Mouse (Mus musculus) forebrain, embryonic 12.5 days (tissue): ENCODE data around the gene Dppa5a. TPM values are rescaled to one million over a fixed set of nuclear protein-coding genes. Genes with fewer than 3 reads are reported as not detected.
"Not testable (repeated sequence)": the region's sequence is repeated elsewhere in the genome, so short reads cannot be mapped to it uniquely, and the experiment has no call there.

ENCODE experiments used
- ATAC-seq: fragments of 200-750 bp; cut with Nextera tagmentation; 2 replicates; pipeline ENCODE4 v1.8.0; 2017; ENCODE audit warnings: moderate TSS enrichment; ENCODE audit not compliant: low FRiP score
- H3K27ac ChIP-seq: fragments of 300-500 bp; sonication (generic); 2 replicates; pipeline ENCODE4 v1.5.1; 2016; ENCODE audit warnings: mild to moderate bottlenecking
- H3K27me3 ChIP-seq: fragments of 300-500 bp; sonication (generic); 2 replicates; pipeline ENCODE4 v1.6.1; 2016; ENCODE audit warnings: mild to moderate bottlenecking
- H3K36me3 ChIP-seq: fragments of 300-500 bp; sonication (generic); replicated peaks from 2 replicates; pipeline ENCODE4 v1.6.1; 2016; ENCODE audit warnings: mild to moderate bottlenecking
- H3K4me1 ChIP-seq: fragments of 300-500 bp; sonication (generic); 2 replicates; pipeline ENCODE4 v1.6.1; 2016
- H3K4me2 ChIP-seq: fragments of 300-500 bp; sonication (generic); 2 replicates; pipeline ENCODE4 v1.6.1; 2016; ENCODE audit warnings: mild to moderate bottlenecking, moderate library complexity
- H3K4me3 ChIP-seq: fragments of 300-500 bp; sonication (generic); replicated peaks from 2 replicates; pipeline ENCODE4 v1.5.1; 2016; ENCODE audit warnings: mild to moderate bottlenecking
- H3K9ac ChIP-seq: fragments of 300-500 bp; sonication (generic); 2 replicates; pipeline ENCODE4 v1.6.1; 2016; ENCODE audit warnings: mild to moderate bottlenecking
- H3K9me3 ChIP-seq: fragments of 300-500 bp; sonication (generic); 2 replicates; pipeline ENCODE4 v1.6.1; 2016
- WGBS: fragments of 180-500 bp; shearing (Covaris S2); methylation state at CpG from one replicate; pipeline ENCODE4 v1.1.7; 2016; 5-methylcytosine and 5-hydroxymethylcytosine counted together
- polyA plus RNA-seq: library from polyadenylated mRNA; unstranded; fragments of >200 nt; fragmentation: Nextera tagmentation; extraction: Ambion mirVana; gene quantifications from 2 replicates; pipeline ENCODE4 v1.2.1, GENCODE M21; 2016

Dppa5a gene
- polyA plus RNA-seq, 1 experiment from 2014 or later, result 1.8 TPM

DNA sequence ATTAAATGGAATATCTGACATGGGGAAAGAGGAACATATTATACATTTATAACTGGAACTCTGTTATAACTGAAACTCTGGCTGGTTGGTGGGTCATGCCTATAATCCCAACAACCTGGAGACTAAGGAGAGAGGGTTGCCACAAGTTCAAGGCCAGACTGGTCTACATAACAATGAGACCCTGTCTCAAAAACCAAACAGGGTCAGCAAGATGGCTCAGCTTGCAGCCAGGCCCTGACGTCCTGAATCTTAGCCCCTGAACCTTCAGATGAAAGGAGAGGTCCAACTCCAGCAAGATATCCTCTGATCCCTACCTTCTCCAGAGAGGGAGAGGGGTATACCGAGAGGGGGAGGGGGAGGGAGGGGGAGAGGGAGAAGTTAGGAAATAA lies 7.5 kb downstream of the Dppa5a start:
- no peak for ATAC-seq
- Histone ChIP-seq H3K27ac (no peak overlapping the region), H3K4me2 (no peak overlapping the region), H3K4me3 (no peak overlapping the region), H3K27me3 (no peaks in the 10 kb centered on the region), H3K36me3 (no peaks in the 10 kb centered on the region), H3K9me3 (no peaks in the 10 kb centered on the region), H3K9ac (no peak overlapping the region), H3K4me1 (no peaks in the 10 kb centered on the region)
- 47% methylated on average over 2 of the region's 2 CpGs for WGBS

DNA sequence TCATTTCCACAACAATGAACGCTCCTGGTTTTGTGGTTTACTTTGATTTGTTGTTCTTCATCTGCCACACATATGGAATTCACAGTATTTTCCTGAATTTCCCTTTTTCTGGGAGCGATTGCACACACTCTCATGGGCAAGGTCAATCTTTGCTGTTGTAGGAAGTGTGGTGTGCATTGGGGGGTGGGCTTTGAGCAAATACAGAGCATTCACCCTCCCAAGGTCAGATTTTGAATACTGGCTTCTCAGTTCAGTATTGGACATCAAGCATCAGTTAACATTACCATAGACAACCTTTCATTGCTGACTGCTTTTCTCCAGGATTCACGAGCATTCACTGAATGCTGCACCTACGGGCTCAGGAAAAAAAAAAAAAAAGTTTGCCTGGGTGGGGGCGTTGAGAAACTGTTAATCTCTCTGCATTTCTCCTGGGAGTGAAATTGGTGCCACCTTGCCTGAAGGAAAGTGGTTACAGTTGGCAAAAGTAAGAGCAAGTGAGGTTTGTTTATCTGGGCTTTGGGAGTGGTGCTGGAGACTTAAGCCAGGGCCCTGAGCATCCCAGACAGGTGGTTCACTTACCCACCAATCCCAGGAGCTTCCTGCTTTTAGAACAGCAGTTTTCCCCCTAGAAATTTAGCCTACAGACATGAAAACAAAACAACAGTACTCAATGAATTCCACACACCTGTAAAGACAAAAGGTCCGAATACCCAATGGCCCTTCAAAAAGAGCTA lies 8.1 kb downstream of the Dppa5a start:
- no peak overlapping the region for H3K9ac ChIP-seq
- H3K27me3 ChIP-seq, result no peaks in the 10 kb centered on the region
- no peaks in the 10 kb centered on the region for H3K9me3 ChIP-seq
- H3K4me3 ChIP-seq, result no peak overlapping the region
- H3K4me2 ChIP-seq, result no peak overlapping the region
- ATAC-seq, result no peak
- H3K4me1 ChIP-seq, result no peaks in the 10 kb centered on the region
- no peaks in the 10 kb centered on the region for H3K36me3 ChIP-seq
- 79% methylated on average over 6 of the region's 6 CpGs for WGBS
- no peak overlapping the region for H3K27ac ChIP-seq

DNA sequence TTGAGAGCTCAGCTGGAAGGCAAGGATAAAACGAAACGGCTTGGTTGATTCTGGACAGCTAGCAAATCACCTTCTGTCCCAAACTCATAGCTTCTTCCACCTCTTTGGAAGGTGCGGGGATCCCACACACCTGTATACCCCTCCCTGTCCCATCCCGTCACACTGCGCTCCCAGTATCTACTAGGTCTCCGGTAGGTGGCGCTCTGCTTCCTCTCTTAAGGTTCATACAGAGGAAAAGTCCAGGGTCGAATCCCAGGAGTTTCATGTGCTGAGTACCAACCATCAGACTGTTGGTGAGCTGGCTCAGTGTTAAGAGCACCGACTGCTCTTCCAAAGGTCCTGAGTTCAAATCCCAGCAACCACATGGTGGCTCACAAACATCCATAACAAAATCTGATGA lies 9.9 kb downstream of the Dppa5a start:
- H3K27ac ChIP-seq, result no peak overlapping the region
- WGBS, result 12% methylated on average over 9 of the region's 9 CpGs
- peak; percentile 64; the same call in 1 of the 2 replicates for ATAC-seq
- H3K4me2 ChIP-seq, result no peak overlapping the region
- H3K4me3 ChIP-seq, result no peak overlapping the region
- H3K9ac ChIP-seq, result no peak overlapping the region
- no peaks in the 10 kb centered on the region for H3K9me3 ChIP-seq
- no peaks in the 10 kb centered on the region for H3K4me1 ChIP-seq
- no peaks in the 10 kb centered on the region for H3K36me3 ChIP-seq
- H3K27me3 ChIP-seq, result no peaks in the 10 kb centered on the region

DNA sequence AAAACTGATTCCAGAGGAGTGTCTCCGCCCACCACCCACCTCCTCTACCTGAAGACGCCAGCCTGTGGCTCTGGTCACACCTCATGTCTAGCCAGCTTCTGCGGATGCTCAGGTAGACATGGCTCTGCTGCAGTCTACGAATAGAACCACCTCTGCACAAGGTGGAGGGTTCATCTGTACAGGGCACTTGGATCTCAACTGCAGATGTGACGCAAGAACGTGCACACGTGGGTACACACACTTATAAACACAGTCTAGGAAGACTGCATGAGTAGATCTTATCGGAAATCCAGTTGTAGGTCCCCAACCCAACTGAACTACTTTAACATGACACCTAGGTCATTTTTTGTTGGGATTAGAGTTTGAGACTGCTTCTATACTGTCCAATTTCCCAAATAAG lies 12.4 kb downstream of the Dppa5a start, which contains the start of gene Gsta2:
TSS of gene Gsta2 (minus strand) at position 178 of the 400 bp plus-strand sequence.
- Histone ChIP-seq H3K9me3 (no peaks in the 10 kb centered on the region), H3K27me3 (no peaks in the 10 kb centered on the region), H3K4me1 (no peaks in the 10 kb centered on the region), H3K4me2 (no peak within 1 kb of the TSS), H3K27ac (no peak within 1 kb of the TSS), H3K9ac (no peak within 1 kb of the TSS), H3K36me3 (no peaks in the 10 kb centered on the region), H3K4me3 (no peak within 1 kb of the TSS)
- no peak for ATAC-seq
- WGBS, result 89% methylated on average over 8 of the region's 8 CpGs

DNA sequence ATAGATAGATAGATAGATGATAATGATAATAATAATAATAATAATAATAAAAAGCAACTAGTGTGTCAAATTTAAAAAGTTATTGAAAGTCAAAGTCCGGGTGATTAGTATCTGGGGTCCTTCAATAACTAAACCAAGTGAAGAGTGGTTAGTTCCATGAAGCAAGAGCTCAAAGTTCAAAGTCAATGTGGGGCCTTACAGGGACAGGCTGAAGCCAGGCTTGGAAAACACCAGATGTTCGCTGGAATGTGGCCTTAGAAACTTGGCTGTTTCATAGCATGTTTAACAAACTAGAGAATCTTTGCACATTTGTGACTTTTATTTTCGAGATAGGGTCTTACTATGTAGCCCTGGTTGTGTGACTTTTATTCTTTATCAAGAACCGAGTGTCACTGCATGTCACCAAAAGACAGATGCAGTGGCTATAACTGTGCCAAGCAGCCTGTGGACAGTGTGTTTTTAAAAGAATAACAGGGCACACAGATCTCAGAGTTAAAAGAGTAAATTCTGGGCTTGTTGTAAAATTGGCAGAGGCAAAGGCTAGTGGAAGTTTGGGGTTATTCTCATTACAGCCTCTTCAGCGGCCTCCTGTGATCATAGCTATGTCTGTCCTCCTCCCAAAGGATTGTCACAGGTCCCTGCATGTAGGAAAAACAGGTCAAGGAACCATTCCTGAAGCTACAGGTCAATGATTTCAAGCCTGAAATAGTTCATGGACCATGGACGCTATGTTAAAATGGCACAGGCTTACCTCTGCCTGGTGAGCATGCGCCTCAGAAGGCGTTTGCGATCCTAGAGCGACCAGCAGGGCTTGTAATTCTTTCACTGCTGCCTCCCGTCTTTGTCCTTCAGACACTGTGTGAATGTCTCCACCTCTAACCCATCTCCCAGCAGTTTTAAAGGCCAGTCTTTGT lies 13.1 kb downstream of the Dppa5a start:
- Histone ChIP-seq H3K9ac (no peak overlapping the region), H3K4me1 (no peaks in the 10 kb centered on the region), H3K36me3 (no peaks in the 10 kb centered on the region), H3K9me3 (no peaks in the 10 kb centered on the region), H3K4me3 (no peak overlapping the region), H3K27ac (no peak overlapping the region), H3K27me3 (no peaks in the 10 kb centered on the region), H3K4me2 (no peak overlapping the region)
- whole genome bisulfite sequencing, result 82% methylated on average over 11 of the region's 11 CpGs
- ATAC-seq, result no peak

DNA sequence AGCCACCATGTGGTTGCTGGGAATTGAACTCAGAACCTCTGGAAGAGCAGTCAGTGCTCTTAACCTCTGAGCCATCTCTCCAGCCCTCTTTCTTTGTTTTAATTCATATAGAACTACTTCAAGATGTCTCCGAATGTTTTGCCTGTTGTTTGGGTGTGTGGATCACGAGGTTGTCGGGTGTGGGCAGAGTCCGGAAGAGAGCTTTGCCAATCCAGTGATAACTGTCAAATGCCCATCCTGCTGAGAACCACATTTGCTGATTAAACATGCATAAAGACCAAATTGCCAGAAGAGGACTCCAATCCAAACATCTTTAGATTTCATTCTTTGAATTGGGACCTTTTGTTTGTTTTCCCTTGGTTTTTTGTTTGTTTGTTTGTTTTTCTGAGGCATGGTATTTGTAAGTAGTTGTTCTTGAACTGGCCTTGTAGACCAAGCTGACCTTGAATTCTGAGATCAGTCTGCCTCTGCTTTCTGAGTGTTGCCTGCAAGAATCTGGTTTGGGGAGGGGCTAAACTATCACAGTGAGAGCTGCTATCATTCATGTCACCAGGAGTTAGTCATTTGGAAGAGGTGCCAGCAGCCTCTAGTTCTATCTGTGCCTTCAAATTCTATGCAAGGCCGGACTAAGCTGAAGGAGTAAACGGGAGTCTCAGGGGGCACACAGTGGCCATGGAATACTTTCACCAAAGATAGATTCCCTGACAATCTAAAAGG lies 16.3 kb downstream of the Dppa5a start:
- Histone ChIP-seq H3K27ac (no peak overlapping the region), H3K9me3 (no peaks in the 10 kb centered on the region), H3K27me3 (no peaks in the 10 kb centered on the region), H3K4me3 (no peak overlapping the region), H3K4me1 (no peaks in the 10 kb centered on the region), H3K9ac (no peak overlapping the region), H3K36me3 (no peaks in the 10 kb centered on the region), H3K4me2 (no peak overlapping the region)
- ATAC-seq, result no peak
- WGBS, result 87% methylated on average over 6 of the region's 6 CpGs

DNA sequence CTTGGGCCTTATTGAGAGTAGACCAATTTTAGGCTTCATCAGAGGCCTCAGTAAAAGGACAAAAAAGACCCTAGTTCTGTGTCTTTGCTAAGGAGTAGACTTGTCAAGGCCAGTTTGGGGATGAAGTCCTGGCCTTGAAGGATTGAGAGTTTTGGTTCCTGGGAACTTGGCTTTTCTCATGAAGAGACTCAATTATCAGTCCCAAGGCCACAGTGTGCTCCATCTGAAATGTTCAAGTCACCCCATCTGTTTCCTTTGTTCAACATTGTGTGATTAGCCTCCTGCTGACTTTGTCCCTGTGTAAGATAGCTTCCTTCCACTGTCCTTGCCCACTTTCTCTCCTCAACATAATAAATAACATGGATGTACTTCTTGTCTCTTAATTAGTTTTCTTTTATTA lies 18.0 kb downstream of the Dppa5a start:
- H3K4me1 ChIP-seq, H3K36me3 ChIP-seq, ATAC-seq, H3K27me3 ChIP-seq, H3K9me3 ChIP-seq, H3K27ac ChIP-seq, H3K4me2 ChIP-seq, H3K4me3 ChIP-seq, H3K9ac ChIP-seq: not testable (repeated sequence)

DNA sequence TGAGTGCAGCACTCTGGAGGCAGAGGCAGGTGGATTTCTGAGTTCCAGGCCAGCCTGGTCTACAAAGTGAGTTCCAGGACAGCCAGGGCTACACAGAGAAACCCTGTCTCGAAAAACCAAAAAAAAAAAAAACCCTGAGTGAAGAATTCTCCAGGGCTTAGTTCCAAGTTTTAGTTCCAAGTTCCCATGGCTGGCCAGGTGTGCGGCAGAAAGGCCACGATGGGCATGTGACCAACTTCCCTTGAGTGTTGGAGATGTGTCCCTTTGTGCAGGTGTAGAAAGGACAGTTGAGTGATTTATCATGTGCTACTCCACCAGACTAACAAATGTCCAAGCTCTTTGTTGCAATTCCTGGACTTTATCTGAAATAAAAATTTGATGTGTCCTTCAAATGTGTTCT lies 18.8 kb downstream of the Dppa5a start:
- H3K9me3 ChIP-seq, ATAC-seq, H3K27ac ChIP-seq, H3K4me1 ChIP-seq, H3K4me3 ChIP-seq, H3K4me2 ChIP-seq, H3K9ac ChIP-seq, H3K27me3 ChIP-seq, H3K36me3 ChIP-seq: not testable (repeated sequence)
- 79% methylated on average over 3 of the region's 3 CpGs for WGBS

DNA sequence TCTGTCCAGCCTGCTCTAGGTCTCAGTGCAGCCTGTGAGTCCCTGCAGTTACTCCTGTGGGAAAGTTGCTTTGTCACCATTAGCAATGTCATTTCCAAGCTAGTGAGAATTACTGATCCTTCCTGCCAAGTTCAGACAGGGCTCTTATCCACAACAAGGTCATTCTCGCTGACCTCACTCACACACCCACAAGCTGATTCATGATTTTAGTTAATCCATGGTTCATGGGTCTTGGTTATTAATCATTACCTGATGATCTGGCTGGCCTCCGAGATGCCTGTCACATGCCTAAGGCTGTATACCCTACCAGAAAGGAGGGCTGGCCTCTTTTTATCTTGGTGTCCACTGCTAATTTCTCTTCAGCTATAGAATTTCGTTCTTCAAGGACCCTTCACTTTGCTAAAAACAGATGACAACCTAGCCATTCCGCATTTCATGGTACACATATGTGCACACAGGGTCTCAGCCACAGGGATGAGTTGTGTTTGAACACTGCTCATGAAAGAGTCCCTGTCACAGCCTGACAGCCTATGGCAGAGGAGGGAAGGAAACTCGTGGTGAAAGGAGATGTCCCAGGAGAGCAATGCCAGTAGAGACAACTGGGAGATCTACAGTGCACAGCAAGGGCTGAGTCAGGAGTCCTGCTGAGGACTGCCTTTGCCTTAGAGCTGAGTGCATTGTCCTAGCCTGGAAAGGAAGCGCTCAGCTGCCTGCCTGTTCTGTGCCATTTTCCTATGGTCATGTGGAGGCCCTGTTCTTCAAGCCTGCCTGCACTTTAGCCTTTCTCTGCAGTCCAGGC lies 19.6 kb downstream of the Dppa5a start:
- not testable (repeated sequence) for H3K27me3 ChIP-seq, H3K9ac ChIP-seq, H3K4me2 ChIP-seq, H3K27ac ChIP-seq, H3K9me3 ChIP-seq, H3K4me1 ChIP-seq, ATAC-seq, H3K4me3 ChIP-seq, H3K36me3 ChIP-seq
- 75% methylated on average over 6 of the region's 6 CpGs for WGBS

DNA sequence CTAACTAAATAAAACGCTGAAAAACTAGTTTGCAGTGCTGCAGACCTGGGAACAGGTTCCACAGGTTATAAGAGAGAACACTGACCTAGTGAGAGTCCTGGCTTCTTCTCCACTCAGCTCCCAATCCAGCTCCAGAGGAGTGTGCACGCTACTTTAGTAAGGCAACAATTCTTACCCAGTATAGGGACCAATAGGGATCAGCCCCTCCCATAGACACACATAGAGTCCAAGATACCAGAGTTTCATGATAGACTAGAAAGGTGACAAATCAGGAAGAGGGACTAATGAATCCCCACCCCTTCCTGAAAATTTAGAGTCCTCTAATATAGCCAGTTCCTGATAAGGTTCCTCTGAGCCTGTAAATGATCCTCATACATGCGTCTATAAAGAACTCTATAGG lies 21.0 kb downstream of the Dppa5a start:
- Histone ChIP-seq H3K27me3 (no peaks in the 10 kb centered on the region), H3K4me2 (no peak overlapping the region), H3K4me3 (no peak overlapping the region), H3K36me3 (no peaks in the 10 kb centered on the region), H3K9ac (no peak overlapping the region), H3K27ac (no peak overlapping the region), H3K4me1 (no peaks in the 10 kb centered on the region), H3K9me3 (no peaks in the 10 kb centered on the region)
- no peak for ATAC-seq
- WGBS, result 65% methylated on average over 3 of the region's 3 CpGs

DNA sequence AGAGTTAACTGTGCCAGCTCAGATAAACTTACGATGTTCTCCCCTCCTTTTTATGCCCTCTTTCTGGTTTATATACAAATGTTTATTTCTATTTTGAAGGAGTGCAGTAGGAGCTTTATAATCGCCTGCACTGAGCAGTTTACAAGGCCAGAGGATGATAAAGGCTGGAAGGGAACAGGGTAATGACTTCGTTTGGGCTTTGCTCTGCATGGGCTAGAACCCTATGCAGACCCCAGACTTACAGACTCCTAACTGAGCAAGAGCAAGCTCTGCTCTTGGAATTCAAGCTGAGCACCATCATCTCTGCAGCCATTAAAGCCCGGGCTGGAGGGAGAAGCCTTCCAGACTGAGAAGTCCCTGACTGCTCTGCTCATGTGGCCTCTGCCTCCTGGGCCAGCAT lies 22.7 kb downstream of the Dppa5a start:
- WGBS, result 71% methylated on average over 4 of the region's 4 CpGs
- ATAC-seq, H3K4me1 ChIP-seq, H3K27ac ChIP-seq, H3K4me2 ChIP-seq, H3K27me3 ChIP-seq, H3K9me3 ChIP-seq, H3K4me3 ChIP-seq, H3K9ac ChIP-seq, H3K36me3 ChIP-seq: not testable (repeated sequence)

DNA sequence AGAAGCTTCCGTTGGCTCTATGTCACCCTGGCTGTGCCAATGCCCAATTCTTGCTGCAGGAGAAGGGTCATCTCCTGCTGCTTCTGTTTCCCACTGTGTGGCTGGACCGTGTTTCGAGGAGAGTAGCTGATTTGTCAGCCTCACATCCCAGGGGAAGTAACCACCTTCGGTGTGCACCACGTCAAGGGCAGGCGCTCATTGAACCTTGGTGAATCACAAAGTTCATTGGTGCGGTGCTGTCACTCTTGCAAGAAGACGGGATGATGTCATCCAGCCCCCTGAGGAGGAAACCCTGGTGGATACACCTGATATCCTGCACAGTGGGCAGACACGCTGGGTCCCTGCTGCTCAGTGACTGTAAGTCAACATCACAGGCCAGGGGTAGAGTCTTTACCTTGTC lies 24.9 kb downstream of the Dppa5a start:
- ATAC-seq, H3K4me2 ChIP-seq, H3K27ac ChIP-seq, H3K9me3 ChIP-seq, H3K36me3 ChIP-seq, H3K4me3 ChIP-seq, H3K9ac ChIP-seq, H3K4me1 ChIP-seq, H3K27me3 ChIP-seq: not testable (repeated sequence)
- 87% methylated on average over 9 of the region's 9 CpGs for WGBS
